Mouse (Mus musculus) forebrain, postnatal 0 days (tissue): Measurements from ENCODE around the gene Usp29. TPM values are rescaled to one million over a fixed set of nuclear protein-coding genes. Genes with fewer than 3 reads are reported as not detected.

Experiments
- ATAC-seq: fragments of 200-750 bp; cut with Nextera tagmentation; 2 replicates; pipeline ENCODE4 v1.8.0; 2017; ENCODE audit warnings: mild to moderate bottlenecking, moderate library complexity
- DNase-seq: peaks from one replicate; pipeline ENCODE4 v3.0.0-alpha.2; 2015
- H3K27ac ChIP-seq: fragments of 300-500 bp; sonication (generic); 2 replicates; pipeline ENCODE4 v1.5.1; 2014; ENCODE audit warnings: low read depth, mild to moderate bottlenecking, antibody characterized with exemption, low read length, moderate library complexity, mixed read lengths
- H3K27me3 ChIP-seq: fragments of 300-500 bp; sonication (generic); 2 replicates; pipeline ENCODE4 v1.6.1; 2014; ENCODE audit warnings: mild to moderate bottlenecking, low read length, mixed read lengths; ENCODE audit not compliant: insufficient read depth
- H3K36me3 ChIP-seq: fragments of 300-500 bp; sonication (generic); 2 replicates; pipeline ENCODE4 v1.6.1; 2014; ENCODE audit warnings: mild to moderate bottlenecking, moderate library complexity; ENCODE audit not compliant: insufficient read depth
- H3K4me1 ChIP-seq: fragments of 300-500 bp; sonication (generic); 2 replicates; pipeline ENCODE4 v1.6.1; 2014; ENCODE audit warnings: antibody characterized with exemption; ENCODE audit not compliant: insufficient read depth
- H3K4me2 ChIP-seq: fragments of 300-500 bp; sonication (generic); 2 replicates; pipeline ENCODE4 v1.6.1; 2014; ENCODE audit warnings: low read depth, mild to moderate bottlenecking, moderate library complexity
- H3K4me3 ChIP-seq: fragments of 300-500 bp; sonication (generic); 2 replicates; pipeline ENCODE4 v1.5.1; 2014; ENCODE audit warnings: low read depth, low read length, mixed read lengths
- H3K9ac ChIP-seq: fragments of 300-500 bp; sonication (generic); 2 replicates; pipeline ENCODE4 v1.6.1; 2014; ENCODE audit warnings: mild to moderate bottlenecking
- H3K9me3 ChIP-seq: fragments of 300-500 bp; sonication (generic); 2 replicates; pipeline ENCODE4 v1.6.1; 2016; ENCODE audit warnings: low read length
- CTCF ChIP-seq: sonication (generic); IDR thresholded peaks from 2 replicates; pipeline ENCODE4 v1.5.1; 2016; ENCODE audit warnings: antibody characterized with exemption, control low read depth, low read depth
- WGBS: fragments of 180-500 bp; shearing (Covaris S2); extraction: QIAGEN DNeasy Blood & Tissue Kit; methylation state at CpG from one replicate; pipeline ENCODE4 v1.1.7; 2014; 5-methylcytosine and 5-hydroxymethylcytosine counted together
- polyA plus RNA-seq: library from polyadenylated mRNA; unstranded; fragments of >200 nt; fragmentation: Nextera tagmentation; extraction: Ambion mirVana; gene quantifications from 2 replicates; pipeline ENCODE4 v1.2.1, GENCODE M21; 2015
- total RNA-seq: library from RNA; depleted of rRNA; stranded (reverse); fragments of >200 nt; gene quantifications from 2 replicates; pipeline ENCODE4 v1.2.3, GENCODE M21; 2014

Gene Usp29
- total and polyA plus RNA-seq, 2 experiments from 2014 or later = 21.9 to 97.8 TPM

DNA sequence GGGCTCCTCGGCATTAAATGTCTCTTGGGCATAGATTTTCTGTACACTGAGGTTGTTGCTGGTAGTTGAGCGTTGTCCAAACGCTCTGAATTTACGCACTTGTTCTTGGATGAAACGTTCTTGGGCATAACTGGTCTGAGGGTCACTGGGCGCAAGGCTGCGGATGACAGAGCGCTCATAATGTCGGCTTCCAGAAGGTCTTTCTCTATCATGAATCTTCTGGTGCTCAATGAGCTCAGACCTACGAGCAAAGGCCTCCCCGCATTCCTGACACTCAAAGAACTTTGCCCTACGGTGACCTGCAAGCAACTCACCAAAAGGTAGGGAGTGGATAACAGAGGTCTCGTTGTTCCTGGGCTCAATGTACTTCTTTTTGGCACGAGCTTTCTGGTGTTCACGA is 21.0 kb upstream of the Usp29 start:
- TF ChIP-seq CTCF = no peak
- WGBS = 95% methylated on average over 15 of the region's 15 CpGs
- Histone ChIP-seq H3K4me2 (no peak overlapping the region), H3K9ac (no peak overlapping the region), H3K4me1 (no peaks in the 10 kb centered on the region), H3K4me3 (no peak overlapping the region), H3K27ac (no peak overlapping the region), H3K27me3 (no peaks in the 10 kb centered on the region), H3K9me3 (no peaks in the 10 kb centered on the region), H3K36me3 (peaks cover 52% of the 10 kb centered on the region)
- no peak for ATAC-seq
- no peak for DNase-seq

DNA sequence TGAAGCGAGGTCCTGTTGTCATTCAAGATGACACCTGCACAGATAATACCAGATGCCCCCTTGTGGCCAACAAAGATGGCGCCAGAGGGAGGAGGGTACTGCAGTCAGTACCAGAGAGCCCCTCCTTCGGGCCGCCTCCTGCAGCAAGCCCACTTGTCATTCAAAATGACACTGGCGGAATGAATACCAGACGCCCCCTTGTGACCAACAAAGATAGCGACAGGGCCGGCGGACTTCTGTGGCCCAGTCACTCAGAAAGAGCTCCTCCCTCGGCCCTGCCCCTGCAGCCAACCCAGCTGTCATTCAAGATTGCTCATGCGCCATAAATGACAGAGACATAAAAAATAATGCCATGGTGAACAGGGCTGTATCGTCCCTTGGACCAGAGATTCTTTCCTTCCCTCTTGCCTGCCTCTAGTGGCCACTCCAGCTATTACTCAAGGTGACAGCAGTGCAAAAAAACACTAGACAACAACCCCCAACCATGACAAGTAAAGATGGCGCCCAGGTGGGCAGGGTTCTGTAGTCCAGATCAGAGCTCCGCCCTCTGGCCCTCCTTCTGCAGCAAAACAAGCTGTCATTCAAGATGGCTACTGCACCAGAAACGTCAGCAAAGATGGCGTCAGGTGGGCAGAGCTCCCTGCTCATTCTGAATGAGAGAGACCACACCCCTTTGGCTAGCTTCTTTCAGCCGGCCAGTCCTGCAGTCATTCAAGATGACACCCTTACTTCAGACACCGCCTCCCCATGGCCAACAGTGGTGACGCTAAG is 2.8 kb upstream of the Usp29 start:
- Histone ChIP-seq H3K4me1 (no peaks in the 10 kb centered on the region), H3K27me3 (no peaks in the 10 kb centered on the region), H3K27ac (peak overlapping the region; percentile 92), H3K4me3 (peak overlapping the region; percentile 54), H3K9me3 (0 out of 2 replicates have a peak, but pooled peaks cover 7% of the 10 kb centered on the region), H3K36me3 (peaks cover 7% of the 10 kb centered on the region), H3K9ac (peak overlapping the region; percentile 45), H3K4me2 (peak overlapping the region; percentile 52)
- DNase-seq (peak; percentile 93), ATAC-seq (peak; percentile 64)
- 56% methylated on average over 19 of the region's 19 CpGs for WGBS
- TF ChIP-seq CTCF = peak; percentile 66

DNA sequence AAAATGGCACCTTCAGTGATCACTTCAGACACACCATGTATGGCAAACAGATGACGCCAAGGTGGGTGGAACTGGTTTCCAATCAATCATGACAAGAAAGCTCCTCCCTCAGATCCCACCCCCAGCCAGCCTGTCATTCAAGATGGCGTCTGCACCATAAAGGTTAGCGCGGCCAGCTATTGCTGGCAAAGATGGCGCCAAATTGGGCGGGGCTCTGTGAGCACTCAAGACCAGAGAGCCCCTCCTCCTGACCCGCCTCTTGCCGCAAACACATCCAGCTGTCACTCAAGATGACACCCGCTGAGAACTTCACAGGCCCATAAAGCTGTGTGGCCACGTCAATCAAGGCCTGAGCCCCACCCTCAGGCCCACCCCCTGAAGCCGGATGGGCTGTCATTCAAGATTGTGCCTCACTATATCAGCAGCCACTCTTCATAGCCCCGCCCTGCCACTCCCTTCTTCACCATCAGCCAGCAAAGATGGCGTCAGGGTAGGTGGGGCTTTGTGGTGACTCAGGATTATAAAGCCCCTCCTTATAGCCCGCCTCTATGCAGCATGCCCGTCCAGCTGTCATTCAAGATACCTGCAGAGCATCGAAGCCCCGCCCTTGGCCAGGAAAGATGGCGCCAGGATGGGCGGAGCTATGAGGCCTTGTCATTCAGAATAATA is 2.0 kb upstream of the Usp29 start:
- Histone ChIP-seq H3K9me3 (0 out of 2 replicates have a peak, but pooled peaks cover 7% of the 10 kb centered on the region), H3K27ac (peak overlapping the region; percentile 92), H3K4me2 (peak overlapping the region; percentile 52), H3K36me3 (peaks cover 7% of the 10 kb centered on the region), H3K4me3 (peak overlapping the region; percentile 54), H3K4me1 (no peaks in the 10 kb centered on the region), H3K9ac (peak overlapping the region; percentile 56), H3K27me3 (no peaks in the 10 kb centered on the region)
- DNase-seq = peak; percentile 97
- no peak for TF ChIP-seq CTCF
- WGBS = 41% methylated on average over 19 of the region's 19 CpGs
- ATAC-seq = peak; percentile 73

DNA sequence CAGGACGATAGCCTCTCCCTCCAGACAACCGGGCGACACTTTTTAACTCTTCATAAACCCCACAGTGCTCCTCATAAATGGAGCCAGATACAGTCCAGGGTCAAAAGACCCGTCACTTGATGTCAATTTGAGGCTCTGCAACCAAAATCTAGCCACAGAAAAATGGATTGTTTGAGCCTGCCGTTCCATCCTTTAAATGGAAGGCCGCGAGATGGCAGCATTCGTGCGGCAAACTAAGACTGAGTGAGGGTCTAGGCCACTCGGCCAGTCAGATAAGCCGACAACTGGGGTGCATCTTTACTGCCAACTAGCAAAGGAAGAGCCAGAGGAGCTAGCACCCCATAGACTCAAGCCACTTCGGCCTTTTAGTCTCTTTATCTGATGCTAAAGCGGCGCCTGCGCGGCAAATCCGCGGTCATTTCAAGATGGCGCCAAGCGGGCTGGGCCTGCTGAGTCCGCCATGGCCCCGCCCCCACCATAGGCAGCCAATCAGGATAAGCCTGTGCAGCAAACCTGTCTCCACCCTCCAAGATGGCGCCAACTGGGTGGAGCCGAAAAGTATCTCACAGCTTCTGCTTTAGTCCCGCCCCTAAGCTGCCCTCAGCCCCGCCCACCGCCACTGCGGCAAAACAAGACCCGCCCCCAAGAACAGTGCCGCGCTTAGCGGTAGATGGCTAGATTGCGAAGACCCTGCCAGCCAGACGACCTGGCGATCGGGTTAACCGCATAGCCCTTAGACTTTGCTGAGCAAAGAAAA is 1.1 kb upstream of the Usp29 start:
- Histone ChIP-seq H3K9me3 (0 out of 2 replicates have a peak, but pooled peaks cover 7% of the 10 kb centered on the region), H3K4me3 (peak overlapping the region; percentile 54), H3K4me2 (peak overlapping the region; percentile 52), H3K9ac (peak overlapping the region; percentile 72), H3K27ac (peak overlapping the region; percentile 92), H3K4me1 (no peaks in the 10 kb centered on the region), H3K27me3 (no peaks in the 10 kb centered on the region), H3K36me3 (peaks cover 7% of the 10 kb centered on the region)
- WGBS = 51% methylated on average over 37 of the region's 37 CpGs
- peak; percentile 95 for DNase-seq
- ATAC-seq = peak; percentile 32
- TF ChIP-seq CTCF = peak; percentile 54

DNA sequence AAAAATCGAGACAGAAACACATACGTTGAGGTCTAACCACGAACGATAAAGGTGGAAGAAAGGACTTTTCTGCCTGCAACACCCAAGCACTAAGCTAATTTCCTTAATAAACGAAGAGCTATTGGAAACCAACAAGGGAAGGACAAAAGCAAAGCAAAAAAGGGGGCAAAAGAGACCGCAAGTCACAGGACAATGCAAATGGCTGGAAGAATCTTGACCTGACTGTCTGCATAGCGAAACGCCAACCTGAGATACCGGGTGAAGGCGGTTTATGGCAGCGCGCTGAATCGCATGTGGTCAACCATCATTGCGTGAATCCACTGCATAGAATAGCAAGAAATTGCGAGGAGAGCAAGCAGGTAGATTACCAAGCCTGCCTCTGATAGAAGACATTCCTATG is 423 bp downstream of the Usp29 start:
- peak overlapping the region; percentile 52 for H3K4me2 ChIP-seq
- 0 out of 2 replicates have a peak, but pooled peaks cover 7% of the 10 kb centered on the region for H3K9me3 ChIP-seq
- H3K36me3 ChIP-seq = no peaks in the 10 kb centered on the region
- DNase-seq = peak; percentile 55
- no peaks in the 10 kb centered on the region for H3K4me1 ChIP-seq
- H3K9ac ChIP-seq = peak overlapping the region; percentile 72
- no peak for TF ChIP-seq CTCF
- H3K27me3 ChIP-seq = no peaks in the 10 kb centered on the region
- H3K27ac ChIP-seq = peak overlapping the region; percentile 68
- H3K4me3 ChIP-seq = peak overlapping the region; percentile 54
- WGBS = 43% methylated on average over 15 of the region's 15 CpGs
- ATAC-seq = no peak

DNA sequence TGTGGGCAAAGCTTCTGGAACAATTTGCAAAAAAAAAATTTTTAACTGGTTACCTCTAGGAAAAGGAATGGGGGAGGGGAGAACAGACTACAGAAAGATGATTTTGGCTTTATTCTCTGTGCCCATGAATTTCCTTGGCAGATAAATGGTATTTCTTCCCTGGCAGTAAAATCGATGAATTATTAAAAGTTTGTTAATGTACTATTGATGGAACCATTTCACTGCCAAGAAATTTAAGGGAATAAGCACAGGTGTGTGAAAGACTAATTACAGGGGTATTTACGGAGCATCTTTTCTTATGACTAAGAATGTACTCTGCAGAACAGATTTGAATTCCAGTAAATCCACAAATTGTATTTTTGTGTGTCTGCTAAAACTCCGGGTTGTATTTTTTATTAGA is 995 bp downstream of the Usp29 start:
- ATAC-seq (no peak), DNase-seq (no peak)
- peak overlapping the region; percentile 54 for H3K4me3 ChIP-seq
- H3K4me2 ChIP-seq = peak overlapping the region; percentile 52
- no peaks in the 10 kb centered on the region for H3K36me3 ChIP-seq
- H3K9me3 ChIP-seq = 0 out of 2 replicates have a peak, but pooled peaks cover 7% of the 10 kb centered on the region
- TF ChIP-seq CTCF = no peak
- H3K9ac ChIP-seq = peak overlapping the region; percentile 72
- WGBS = 45% methylated on average over 3 of the region's 3 CpGs
- 0 out of 2 replicates have a peak overlapping the region, but pooled peaks have one; percentile 68 for H3K27ac ChIP-seq
- H3K27me3 ChIP-seq = no peaks in the 10 kb centered on the region
- no peaks in the 10 kb centered on the region for H3K4me1 ChIP-seq
